Mouse (Mus musculus) 3T3-L1 (cell line): ENCODE measurements around the gene Spint2.
"Not testable (repeated sequence)": the region's sequence is repeated elsewhere in the genome, so short reads cannot be mapped to it uniquely, and the experiment has no call there.

Experiments used
- DNase-seq: peaks from one replicate; pipeline ENCODE4 v3.0.0-alpha.2; 2015; ENCODE audit warnings: low read depth, low spot score

Gene Spint2

GRCm38 (mm10) chr7:29244732-29245416, 36.8 kb downstream of the Spint2 start:
- DNase-seq, result peak; percentile 35

- DNase-seq, result peak; percentile 98
Observed at GRCm38 (mm10) chr7:29238019-29238967, 43.4 kb downstream of the Spint2 start, which contains the start of gene Yif1b. Gene Yif1b (plus strand): TSS chr7:29238329.

GRCm38 (mm10) chr7:29237596-29237995, 44.1 kb downstream of the Spint2 start:
- DNase-seq, result not testable (repeated sequence)

GRCm38 (mm10) chr7:29236593-29236992, 45.1 kb downstream of the Spint2 start:
- no peak for DNase-seq

- no peak for DNase-seq
Observed at GRCm38 (mm10) chr7:29234661-29235060, 47.1 kb downstream of the Spint2 start.

- DNase-seq, result peak; percentile 77
Observed at GRCm38 (mm10) chr7:29233745-29234144, 48.0 kb downstream of the Spint2 start.

GRCm38 (mm10) chr7:29232247-29233013, 49.3 kb downstream of the Spint2 start, which contains the start of gene Kcnk6:
Gene Kcnk6 (minus strand): TSS chr7:29232515.
- no peak for DNase-seq

GRCm38 (mm10) chr7:29231517-29231916, 50.2 kb downstream of the Spint2 start:
- no peak for DNase-seq

GRCm38 (mm10) chr7:29230560-29230959, 51.2 kb downstream of the Spint2 start:
- DNase-seq, result no peak

GRCm38 (mm10) chr7:29228202-29228601, 53.5 kb downstream of the Spint2 start:
- DNase-seq, result no peak

- DNase-seq, result no peak
Observed at GRCm38 (mm10) chr7:29225520-29225919, 56.2 kb downstream of the Spint2 start.

- DNase-seq, result no peak
Observed at GRCm38 (mm10) chr7:29224756-29225394, 56.8 kb downstream of the Spint2 start.

- DNase-seq, result no peak
Observed at GRCm38 (mm10) chr7:29214846-29215245, 66.9 kb downstream of the Spint2 start.

GRCm38 (mm10) chr7:29214236-29214635, 67.5 kb downstream of the Spint2 start:
- DNase-seq, result no peak

- no peak for DNase-seq
Observed at GRCm38 (mm10) chr7:29213675-29214082, 68.0 kb downstream of the Spint2 start, which contains the start of gene Catsperg1. Gene Catsperg1 (minus strand): TSS chr7:29214035.

GRCm38 (mm10) chr7:29212775-29213560, 68.7 kb downstream of the Spint2 start:
- not testable (repeated sequence) for DNase-seq

GRCm38 (mm10) chr7:29212199-29212765, 69.4 kb downstream of the Spint2 start:
- DNase-seq, result no peak

- peak; percentile 89 for DNase-seq
Observed at GRCm38 (mm10) chr7:29211415-29212198, 70.1 kb downstream of the Spint2 start.

- peak; percentile 44 for DNase-seq
Observed at GRCm38 (mm10) chr7:29211013-29211412, 70.7 kb downstream of the Spint2 start.
